ENCODE assay signal across 8 mouse cellular contexts in genomic region chr6:134876795-134877194, GRCm38 (mm10). TPM values are rescaled to one million over a fixed set of nuclear protein-coding genes. Genes with fewer than 3 reads are reported as not detected.
DNase-seq lines count a peak whose midpoint lies in the region; ATAC-seq and TF ChIP-seq lines count a peak whose summit lies in the region.

No protein-coding gene starts in this region.

- 78% methylated on average over 6 of the region's 6 CpGs for WGBS in heart, adult 2 months
- WGBS in heart, embryonic 10.5 days, result 72% methylated on average over 6 of the region's 6 CpGs
- WGBS in liver, embryonic 12.5 days (ENCODE audit: insufficient replicate concordance), result 45% methylated on average over 6 of the region's 6 CpGs

- no peaks in the 10 kb centered on the region for H3K4me1 ChIP-seq in heart, adult 2 months (ENCODE audit: control insufficient read depth, insufficient read depth, low read length)
- H3K4me1 ChIP-seq in heart, embryonic 10.5 days, result peaks cover 7% of the 10 kb centered on the region; the same call in 1 of the 2 replicates
- H3K4me1 ChIP-seq in liver, embryonic 12.5 days, result peaks cover 6% of the 10 kb centered on the region

- no peaks in the 10 kb centered on the region for H3K9me3 ChIP-seq in heart, embryonic 10.5 days
- no peaks in the 10 kb centered on the region for H3K9me3 ChIP-seq in liver, embryonic 12.5 days (replicated peaks)

- H3K4me3 ChIP-seq in heart, adult 2 months, result no peak overlapping the region
- H3K4me3 ChIP-seq in heart, embryonic 10.5 days, result no peak overlapping the region
- H3K4me3 ChIP-seq in liver, embryonic 12.5 days, result no peak overlapping the region

- DNase-seq in heart, adult 2 months, result no peak
- no peak for DNase-seq in heart, embryonic 10.5 days (ENCODE audit: low spot score)
- DNase-seq in CD4-positive helper T cell, adult 2 months (ENCODE audit: low read depth, low spot score), result peak; percentile 19
- DNase-seq in layer of hippocampus, adult 9-11 months, result no peak
- no peak for DNase-seq in urinary bladder, postnatal 4 days (ENCODE audit: low spot score in 2 of 2)

- TF ChIP-seq POLR2A in heart, adult 2 months (IDR thresholded peaks at IDR 0.05; ENCODE audit: insufficient read depth, low read depth, low read length), result no peak

- no peak for TF ChIP-seq EP300 in heart, adult 2 months (IDR thresholded peaks at IDR 0.05; ENCODE audit: insufficient read depth, low read depth, low read length)

- no peak overlapping the region for H3K27ac ChIP-seq in heart, adult 2 months
- no peak overlapping the region for H3K27ac ChIP-seq in heart, embryonic 10.5 days
- no peak overlapping the region for H3K27ac ChIP-seq in liver, embryonic 12.5 days

- no peaks in the 10 kb centered on the region for H3K79me2 ChIP-seq in heart, adult 2 months (replicated peaks; ENCODE audit: control insufficient read depth, insufficient read depth, low read length)

- peak; percentile 61 for ATAC-seq in activated CD4-positive, CD25-positive, alpha-beta regulatory T cell, adult 4 months
- peak; percentile 35; the same call in 1 of the 2 replicates for ATAC-seq in liver, embryonic 12.5 days
- no peak for ATAC-seq in monocyte, adult 5-6 weeks (replicated peaks; ENCODE audit: insufficient number of reproducible peaks, low FRiP score, low TSS enrichment, poor library complexity, severe bottlenecking)

- intact Hi-C loops in heart, adult 2 months (cut with DNase I), result no loop called here

- H3K4me2 ChIP-seq in liver, embryonic 12.5 days, result no peak overlapping the region

- H3K9ac ChIP-seq in heart, adult 2 months (ENCODE audit: low read depth, low read length), result no peak overlapping the region
- H3K9ac ChIP-seq in liver, embryonic 12.5 days, result no peak overlapping the region

- H3K27me3 ChIP-seq in heart, adult 2 months (ENCODE audit: control insufficient read depth, insufficient read depth, low read length), result no peaks in the 10 kb centered on the region
- no peaks in the 10 kb centered on the region for H3K27me3 ChIP-seq in heart, embryonic 10.5 days (ENCODE audit: insufficient read depth, poor library complexity, severe bottlenecking)
- no peaks in the 10 kb centered on the region for H3K27me3 ChIP-seq in liver, embryonic 12.5 days (replicated peaks)

- no peaks in the 10 kb centered on the region for H3K36me3 ChIP-seq in heart, adult 2 months (ENCODE audit: control insufficient read depth, insufficient read depth, low read length)
- no peaks in the 10 kb centered on the region for H3K36me3 ChIP-seq in heart, embryonic 10.5 days
- 0 out of 2 replicates have a peak, but pooled peaks cover 1% of the 10 kb centered on the region for H3K36me3 ChIP-seq in liver, embryonic 12.5 days

- peak; percentile 58 for TF ChIP-seq CTCF in heart, adult 2 months (IDR thresholded peaks at IDR 0.05)

RNA-seq across cellular contexts. Expression of gene Gpr19, which starts 21.6 kb away (rescaled TPM):
- 1 to 10 TPM; 3.2 to 4.8 TPM for total RNA-seq in heart, adult 2 months (2021)
- 4.4 and 6.1 TPM in 2 replicates for polyA plus RNA-seq in heart, adult 2 months (2012; rRNA removed)
- polyA plus RNA-seq in heart, embryonic 10.5 days (2016; fragmentation: Nextera tagmentation; extraction: Ambion mirVana), result 9.0 and 11.8 TPM in 2 replicates
- 1 to 10 TPM; 3.3 to 8.7 TPM for polyA plus RNA-seq in activated CD4-positive, CD25-positive, alpha-beta regulatory T cell, adult 4 months (2017; shearing (Covaris generic))
- polyA plus RNA-seq in liver, embryonic 12.5 days (2016; fragmentation: Nextera tagmentation; extraction: Ambion mirVana), result 7.1 and 8.4 TPM in 2 replicates
- 5.4 to 11.0 TPM (median 6.3 TPM) in 3 replicates for total RNA-seq in monocyte, adult 5-6 weeks (2017)

RNA-seq across cellular contexts. Expression of gene Cdkn1b, which starts 43.4 kb away (rescaled TPM):
- total RNA-seq in heart, adult 2 months (2021), result 10 to 100 TPM; 35.9 to 42.0 TPM
- polyA plus RNA-seq in heart, adult 2 months (2012; rRNA removed), result 14.6 and 15.0 TPM in 2 replicates
- 11.0 and 12.0 TPM in 2 replicates for polyA plus RNA-seq in heart, embryonic 10.5 days (2016; fragmentation: Nextera tagmentation; extraction: Ambion mirVana)
- polyA plus RNA-seq in activated CD4-positive, CD25-positive, alpha-beta regulatory T cell, adult 4 months (2017; shearing (Covaris generic)), result 10 to 100 TPM; 38.9 to 48.9 TPM
- polyA plus RNA-seq in liver, embryonic 12.5 days (2016; fragmentation: Nextera tagmentation; extraction: Ambion mirVana), result 9.5 and 9.9 TPM in 2 replicates
- total RNA-seq in monocyte, adult 5-6 weeks (2017), result 272 to 301 TPM (median 295 TPM) in 3 replicates

RNA-seq across cellular contexts. Expression of gene Crebl2, which starts 46.8 kb away (rescaled TPM):
- 10 to 100 TPM; 12.2 to 16.2 TPM for total RNA-seq in heart, adult 2 months (2021)
- 9.2 and 15.3 TPM in 2 replicates for polyA plus RNA-seq in heart, adult 2 months (2012; rRNA removed)
- 1.00 and 1.0 TPM in 2 replicates for polyA plus RNA-seq in heart, embryonic 10.5 days (2016; fragmentation: Nextera tagmentation; extraction: Ambion mirVana)
- 10 to 100 TPM; 26.3 to 31.1 TPM for polyA plus RNA-seq in activated CD4-positive, CD25-positive, alpha-beta regulatory T cell, adult 4 months (2017; shearing (Covaris generic))
- 1.2 and 1.8 TPM in 2 replicates for polyA plus RNA-seq in liver, embryonic 12.5 days (2016; fragmentation: Nextera tagmentation; extraction: Ambion mirVana)
- 25.9 to 36.8 TPM (median 29.9 TPM) in 3 replicates for total RNA-seq in monocyte, adult 5-6 weeks (2017)
